ENCODE assay signal across 15 mouse cellular contexts in genomic region chr3:109157481-109157880, GRCm38 (mm10).
"Had no signal": no experiment of that assay in that cellular context is flagged by ENCODE, and none has a peak within 500 bp of the region (broad histone marks: within the 10 kb centered on the region; RNA-seq: fewer than 3 reads in every experiment).

No protein-coding gene starts in this region.

- H3K27me3 ChIP-seq: kidney, embryonic 15.5 days; limb, embryonic 12.5 days; liver, embryonic 12.5 days; neural tube, embryonic 12.5 days had no signal

- ATAC-seq: liver, embryonic 12.5 days had no signal

- H3K27ac ChIP-seq: kidney, embryonic 15.5 days; limb, embryonic 12.5 days; liver, embryonic 12.5 days; midbrain, embryonic 10.5 days; neural tube, embryonic 12.5 days had no signal

- H3K4me2 ChIP-seq: kidney, embryonic 15.5 days; limb, embryonic 12.5 days; liver, embryonic 12.5 days; lung, embryonic 14.5 days; neural tube, embryonic 12.5 days had no signal

- H3K9me3 ChIP-seq: kidney, embryonic 15.5 days; limb, embryonic 12.5 days; liver, embryonic 12.5 days; midbrain, embryonic 10.5 days; neural tube, embryonic 12.5 days had no signal

- DNase-seq: kidney, postnatal 14 days; layer of hippocampus, postnatal 36 days; lung, embryonic 14.5 days; lung, postnatal 10 days; lung, postnatal 4 days; midbrain, embryonic 14.5 days; retina, postnatal 1 day; right cerebral cortex, postnatal 4 days; thymus, postnatal 36 days had no signal

- H3K9ac ChIP-seq: kidney, embryonic 15.5 days; limb, embryonic 12.5 days; liver, embryonic 12.5 days; lung, embryonic 14.5 days; neural tube, embryonic 12.5 days had no signal

- H3K4me3 ChIP-seq: kidney, embryonic 15.5 days; limb, embryonic 12.5 days; liver, embryonic 12.5 days; midbrain, embryonic 10.5 days; myocyte; neural tube, embryonic 12.5 days had no signal

- H3K4me1 ChIP-seq: kidney, embryonic 15.5 days; liver, embryonic 12.5 days; midbrain, embryonic 10.5 days; neural tube, embryonic 12.5 days had no signal

- H3K36me3 ChIP-seq: liver, embryonic 12.5 days; neural tube, embryonic 12.5 days had no signal
